Mouse (Mus musculus) bone marrow, adult 2 months (tissue): ENCODE measurements around the gene Gtpbp3. TPM values are rescaled to one million over a fixed set of nuclear protein-coding genes. Genes with fewer than 3 reads are reported as not detected.

Source experiments
- H3K27ac ChIP-seq: fragments of 200-500 bp; 2 replicates; pipeline ENCODE4 v1.5.1; 2012; ENCODE audit warnings: low read depth, mild to moderate bottlenecking, control low read depth, inconsistent platforms, low read length; ENCODE audit not compliant: control insufficient read depth, poor library complexity, insufficient read depth
- H3K4me1 ChIP-seq: fragments of 200-500 bp; 2 replicates; pipeline ENCODE4 v1.6.1; 2011; ENCODE audit warnings: low read length; ENCODE audit not compliant: control insufficient read depth, insufficient read depth
- H3K4me3 ChIP-seq: fragments of 200-500 bp; replicated peaks from 2 replicates; pipeline ENCODE3; 2011; ENCODE audit warnings: mild to moderate bottlenecking, low read depth, low read length, control low read depth; ENCODE audit not compliant: control insufficient read depth
- CTCF ChIP-seq: fragments of 200-500 bp; IDR thresholded peaks from 2 replicates; pipeline ENCODE4 v1.5.1; 2011; ENCODE audit warnings: low read length, control low read depth; ENCODE audit not compliant: control insufficient read depth, insufficient read depth
- POLR2A ChIP-seq: fragments of 200-500 bp; IDR thresholded peaks from 2 replicates; pipeline ENCODE4 v1.6.1; 2011; ENCODE audit warnings: low read depth, mild to moderate bottlenecking, control low read depth, low read length, borderline replicate concordance; ENCODE audit not compliant: control insufficient read depth
- WGBS: fragments of 180-500 bp; shearing (Covaris S2); methylation state at CpG from one replicate; pipeline ENCODE4 v1.1.7; 2018; 5-methylcytosine and 5-hydroxymethylcytosine counted together
- polyA plus RNA-seq: library from polyadenylated mRNA; stranded (reverse); fragments of >200 nt; gene quantifications from 2 replicates; pipeline ENCODE4 v1.2.4, GENCODE M21; 2011; ENCODE audit warnings: low replicate concordance; ENCODE audit not compliant: missing spikeins, insufficient read depth, insufficient read length

The Gtpbp3 gene
- 6.3 and 7.9 TPM in 2 replicates for polyA plus RNA-seq

GRCm38 (mm10) chr8:71487691-71488445, at the start of gene Gtpbp3:
TSS of gene Gtpbp3 (plus strand) at chr8:71488103.
- Histone ChIP-seq H3K4me3 (peak within 1 kb of the TSS; percentile 85), H3K27ac (peak within 1 kb of the TSS; percentile 69), H3K4me1 (peaks cover 3% of the 10 kb centered on the region)
- WGBS, result under 1% methylated on average over 33 of the region's 33 CpGs
- TF ChIP-seq POLR2A, result no peak; the same call in 1 of the 2 replicates
- no peak for TF ChIP-seq CTCF

DNA sequence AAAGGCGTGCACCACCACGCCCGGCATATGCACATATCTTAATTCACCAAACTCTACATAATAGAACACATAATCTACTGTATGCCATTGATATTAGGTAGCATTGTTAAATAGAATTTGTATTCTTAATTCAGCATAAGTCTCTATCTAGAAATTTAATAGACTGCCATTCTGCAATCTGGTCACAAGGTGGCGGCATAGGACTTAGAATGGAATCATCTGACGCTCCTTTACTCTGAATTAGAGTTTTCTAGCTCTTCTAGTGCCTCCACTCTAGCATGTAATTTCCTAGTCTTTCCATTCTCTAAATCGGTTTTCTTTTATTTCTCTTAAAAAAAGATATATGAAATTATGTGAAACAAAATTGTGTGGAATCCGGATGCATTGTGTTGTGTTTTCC, 46.5 kb upstream of the Gtpbp3 start:
- WGBS, result 1% methylated on average over 7 of the region's 7 CpGs
- Histone ChIP-seq H3K4me3 (no peak overlapping the region), H3K4me1 (no peaks in the 10 kb centered on the region), H3K27ac (no peak overlapping the region)
- peak; percentile 14; the same call in 1 of the 2 replicates for TF ChIP-seq CTCF
- TF ChIP-seq POLR2A, result no peak

DNA sequence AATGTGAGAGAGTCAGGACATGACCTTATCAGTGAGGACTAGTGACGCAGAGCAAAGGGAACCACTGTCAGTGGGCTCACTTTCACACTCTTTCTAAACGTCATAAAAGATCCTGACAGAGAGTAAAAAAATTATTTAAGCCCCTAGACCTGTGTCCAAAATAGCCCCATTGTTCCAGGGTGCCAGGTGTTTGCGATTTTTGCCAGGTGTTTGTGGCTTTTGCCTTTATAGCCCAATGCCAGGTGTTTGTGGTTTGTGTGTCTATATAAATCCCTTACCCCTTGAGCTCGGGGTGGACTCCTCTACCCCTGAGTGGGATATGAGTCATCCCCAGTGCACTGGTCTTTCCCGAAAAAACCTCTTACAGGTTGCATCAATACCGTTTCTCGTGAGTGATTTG, 42.8 kb upstream of the Gtpbp3 start:
- WGBS, result 50% methylated on average over 7 of the region's 7 CpGs
- TF ChIP-seq CTCF (no peak), POLR2A (no peak)
- no peak overlapping the region for H3K27ac ChIP-seq
- no peak overlapping the region for H3K4me3 ChIP-seq
- H3K4me1 ChIP-seq, result no peaks in the 10 kb centered on the region

DNA sequence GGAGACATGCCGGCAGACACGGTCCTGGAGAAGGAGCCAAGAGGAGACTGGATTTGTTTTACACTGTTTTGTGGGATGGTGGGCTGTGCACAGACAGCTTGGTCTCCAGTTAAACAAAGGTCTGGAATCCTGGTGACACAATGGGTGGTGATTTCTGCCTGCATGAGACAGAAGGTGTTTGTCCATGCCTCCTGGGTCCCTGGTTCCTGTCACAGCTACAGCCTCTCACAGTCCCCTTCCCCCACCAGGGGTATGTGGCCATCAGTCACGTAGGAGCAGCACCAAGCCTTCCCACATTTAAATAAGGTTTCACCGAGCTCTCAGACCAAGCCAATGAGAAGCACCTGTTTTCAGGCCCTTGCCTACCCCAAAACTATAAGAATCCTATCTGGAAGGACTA, 36.6 kb upstream of the Gtpbp3 start:
- TF ChIP-seq CTCF (no peak), POLR2A (no peak)
- no peak overlapping the region for H3K4me3 ChIP-seq
- no peak overlapping the region for H3K27ac ChIP-seq
- no peaks in the 10 kb centered on the region for H3K4me1 ChIP-seq
- 74% methylated on average over 4 of the region's 4 CpGs for WGBS

- no peak for TF ChIP-seq POLR2A
- no peak for TF ChIP-seq CTCF
- no peak overlapping the region for H3K4me3 ChIP-seq
- WGBS, result 68% methylated on average over 11 of the region's 11 CpGs
- no peak overlapping the region for H3K27ac ChIP-seq
- no peaks in the 10 kb centered on the region for H3K4me1 ChIP-seq
Measured at GRCm38 (mm10) chr8:71451777-71452176, 36.1 kb upstream of the Gtpbp3 start.

GRCm38 (mm10) chr8:71452669-71453068, 35.2 kb upstream of the Gtpbp3 start:
- TF ChIP-seq CTCF (no peak), POLR2A (no peak)
- no peak overlapping the region for H3K4me3 ChIP-seq
- H3K4me1 ChIP-seq, result no peaks in the 10 kb centered on the region
- 69% methylated on average over 2 of the region's 2 CpGs for WGBS
- H3K27ac ChIP-seq, result no peak overlapping the region

DNA sequence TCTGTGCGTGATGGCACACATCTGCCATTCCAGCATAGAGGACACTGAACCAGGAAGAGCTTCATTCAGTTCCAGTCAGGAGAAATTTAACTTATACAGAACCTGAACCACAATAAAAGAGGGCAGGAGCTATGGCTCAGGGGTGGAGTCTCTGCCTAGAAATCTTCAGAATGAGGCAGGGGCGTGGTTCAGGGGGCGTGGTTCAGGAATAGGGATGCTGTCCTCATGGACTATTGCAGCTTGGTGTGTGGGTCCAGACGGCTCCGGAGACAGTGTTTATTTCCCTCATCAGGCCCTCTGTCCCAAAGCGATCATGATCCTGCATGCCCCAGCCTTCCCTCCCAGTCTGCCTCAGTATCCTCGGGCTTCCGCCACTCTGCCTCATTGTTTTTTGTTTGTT, 33.2 kb upstream of the Gtpbp3 start:
- H3K4me3 ChIP-seq, result no peak overlapping the region
- 76% methylated on average over 8 of the region's 8 CpGs for WGBS
- TF ChIP-seq POLR2A (no peak), CTCF (no peak)
- no peaks in the 10 kb centered on the region for H3K4me1 ChIP-seq
- no peak overlapping the region for H3K27ac ChIP-seq

- Histone ChIP-seq H3K4me3 (no peak overlapping the region), H3K4me1 (no peaks in the 10 kb centered on the region), H3K27ac (no peak overlapping the region)
- no peak for TF ChIP-seq CTCF
- TF ChIP-seq POLR2A, result no peak
- WGBS, result 82% methylated on average over 22 of the region's 22 CpGs
Measured at GRCm38 (mm10) chr8:71456906-71457305, 31.0 kb upstream of the Gtpbp3 start.
